Mouse (Mus musculus): ENCODE results near the gene Wdfy1.
A peak's percentile ranks its signal among the peaks of the same experiment; 100 is the strongest.

Wdfy1 gene

GRCm38 (mm10) chr1:79775927-79776458 lies at the start of gene Wdfy1, which contains the start of gene Mrpl44:
TSS of gene Wdfy1 (minus strand) at chr1:79776143.
TSS of gene Mrpl44 (plus strand) at chr1:79776018.
- DNase-seq, result peak; percentile 98 to 100

GRCm38 (mm10) chr1:79823951-79824633 lies 48.1 kb upstream of the Wdfy1 start:
- no peak for DNase-seq

- peak; percentile 54 for DNase-seq
These were observed 47.0 kb upstream of the Wdfy1 start for GRCm38 (mm10) chr1:79822806-79823525.

- DNase-seq, result no peak
These were observed 43.4 kb upstream of the Wdfy1 start for GRCm38 (mm10) chr1:79819296-79819879.

GRCm38 (mm10) chr1:79815446-79815845 lies 39.5 kb upstream of the Wdfy1 start:
- DNase-seq, result no peak

- no peak for DNase-seq
These were observed 33.5 kb upstream of the Wdfy1 start for GRCm38 (mm10) chr1:79809447-79809846.

- DNase-seq, result peak; percentile 26 to 43
These were observed 30.9 kb upstream of the Wdfy1 start for GRCm38 (mm10) chr1:79806865-79807264.

GRCm38 (mm10) chr1:79803614-79804013 lies 27.7 kb upstream of the Wdfy1 start:
- DNase-seq, result no peak

GRCm38 (mm10) chr1:79802858-79803427 lies 27.0 kb upstream of the Wdfy1 start:
- DNase-seq, result no peak

- DNase-seq, result no peak
These were observed 21.1 kb upstream of the Wdfy1 start for GRCm38 (mm10) chr1:79797084-79797483.

GRCm38 (mm10) chr1:79786267-79786927 lies 10.5 kb upstream of the Wdfy1 start:
- DNase-seq, result peak; percentile 53 to 66

- DNase-seq, result peak in 1 of 2 experiments; percentile 15
These were observed 6.5 kb upstream of the Wdfy1 start for GRCm38 (mm10) chr1:79782433-79782832.

GRCm38 (mm10) chr1:79778011-79778410 lies 2.1 kb upstream of the Wdfy1 start:
- DNase-seq, result no peak

GRCm38 (mm10) chr1:79774164-79774780 lies 1.7 kb downstream of the Wdfy1 start:
- DNase-seq, result no peak

GRCm38 (mm10) chr1:79768231-79768630 lies 7.7 kb downstream of the Wdfy1 start:
- DNase-seq, result no peak

- no peak for DNase-seq
These were observed 11.5 kb downstream of the Wdfy1 start for GRCm38 (mm10) chr1:79764483-79764882.

GRCm38 (mm10) chr1:79764031-79764430 lies 11.9 kb downstream of the Wdfy1 start:
- no peak for DNase-seq

- peak; percentile 10 to 20 for DNase-seq
These were observed 13.4 kb downstream of the Wdfy1 start for GRCm38 (mm10) chr1:79762282-79763250.

- no peak for DNase-seq
These were observed 14.0 kb downstream of the Wdfy1 start for GRCm38 (mm10) chr1:79761917-79762271.

GRCm38 (mm10) chr1:79761106-79761916 lies 14.6 kb downstream of the Wdfy1 start:
- DNase-seq, result peak; percentile 85 to 89
